Mouse (Mus musculus): Measurements from ENCODE around the gene Tmprss11g. TPM values are rescaled to one million over a fixed set of nuclear protein-coding genes. Genes with fewer than 3 reads are reported as not detected.

Gene Tmprss11g
- total RNA-seq (2021) = not detected
- long read RNA-seq, experiment 1 = 0 reads
- long read RNA-seq, experiment 2 = 0 reads

DNA sequence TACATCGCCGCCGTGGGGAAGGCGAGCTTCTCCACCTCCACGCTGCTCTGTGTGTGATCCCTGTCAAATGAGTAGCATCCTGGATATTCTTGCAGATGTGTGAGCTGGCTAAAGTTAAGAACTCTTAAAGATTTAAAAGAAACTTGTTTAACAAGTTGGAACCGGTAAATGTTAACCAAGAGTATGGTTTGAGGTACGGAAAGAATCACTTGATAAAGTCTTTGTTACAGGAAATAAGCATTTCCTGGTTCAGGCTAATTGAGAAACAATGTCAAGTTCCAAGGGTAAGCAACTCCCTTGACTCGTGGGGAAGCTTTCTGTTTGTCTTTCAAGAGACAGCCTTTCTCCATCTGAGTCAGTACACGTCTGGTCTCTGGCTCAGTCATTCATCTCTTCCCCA lies at the start of gene Tmprss11g:
Gene Tmprss11g, minus strand, starts transcription at position 101 of the 400 bp plus-strand sequence.
- no peak for DNase-seq (ENCODE audit: low spot score in 2 of 2)
- intact Hi-C loops (cut with DNase I) = no loop called here

DNA sequence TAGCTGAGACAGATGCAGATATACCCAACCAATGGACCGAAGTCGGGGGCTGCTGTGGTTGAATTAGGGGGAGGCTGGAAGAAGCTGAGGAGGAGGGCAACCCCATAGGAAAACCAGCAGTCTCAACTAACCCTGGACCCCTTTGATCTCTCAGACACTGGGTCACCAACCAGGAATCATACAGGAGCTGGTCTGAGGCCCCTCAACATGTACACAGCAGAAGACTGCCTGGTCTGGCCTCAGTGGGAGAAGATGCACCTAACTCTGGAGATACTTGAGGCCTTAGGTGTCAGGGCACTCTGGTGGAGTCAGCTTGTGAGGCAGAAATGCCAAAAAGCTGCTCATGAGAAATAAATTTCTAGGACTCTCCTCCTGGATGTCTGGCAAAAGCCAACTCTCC lies 28.3 kb upstream of the Tmprss11g start:
- DNase-seq (ENCODE audit: low spot score in 2 of 2) = no peak
- intact Hi-C loops (cut with DNase I) = no loop called here

DNA sequence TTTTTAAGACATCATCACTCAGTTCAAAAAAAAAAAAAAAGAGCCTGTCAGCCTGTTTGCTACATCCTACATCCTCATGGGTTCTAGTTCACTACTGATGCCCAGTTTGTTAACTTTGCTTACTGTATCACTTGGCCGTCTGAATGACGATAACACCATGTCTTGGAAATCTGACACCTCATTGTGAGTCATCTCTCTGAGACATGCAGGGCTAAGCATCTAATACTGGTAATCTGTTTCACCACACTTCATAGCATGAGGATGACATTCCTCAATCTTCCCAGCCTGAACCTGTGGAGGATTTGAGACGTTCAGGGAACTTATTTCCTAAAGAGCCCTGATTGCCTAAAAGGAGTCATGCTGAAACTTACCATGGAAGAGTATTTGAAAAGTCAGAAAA lies 22.2 kb upstream of the Tmprss11g start:
- no peak for DNase-seq (ENCODE audit: low spot score in 2 of 2)
- intact Hi-C loops (cut with DNase I) = no loop called here

- intact Hi-C loops (cut with DNase I) = no loop called here
- DNase-seq (ENCODE audit: low spot score in 2 of 2) = peak in 1 of 2 experiments; percentile 1
Observed at GRCm38 (mm10) chr5:86528725-86529124, 10.3 kb upstream of the Tmprss11g start.

- DNase-seq (ENCODE audit: low spot score in 2 of 2) = no peak
Observed at GRCm38 (mm10) chr5:86511538-86511937, 6.9 kb downstream of the Tmprss11g start.

GRCm38 (mm10) chr5:86493453-86493852 lies 24.9 kb downstream of the Tmprss11g start:
- intact Hi-C loops (cut with DNase I) = no loop called here
- DNase-seq (ENCODE audit: low spot score in 2 of 2) = no peak

More at GRCm38 (mm10) chr5:86511538-86511937, 6.9 kb downstream of the Tmprss11g start:
- intact Hi-C loops (cut with DNase I) = no loop called here

DNA sequence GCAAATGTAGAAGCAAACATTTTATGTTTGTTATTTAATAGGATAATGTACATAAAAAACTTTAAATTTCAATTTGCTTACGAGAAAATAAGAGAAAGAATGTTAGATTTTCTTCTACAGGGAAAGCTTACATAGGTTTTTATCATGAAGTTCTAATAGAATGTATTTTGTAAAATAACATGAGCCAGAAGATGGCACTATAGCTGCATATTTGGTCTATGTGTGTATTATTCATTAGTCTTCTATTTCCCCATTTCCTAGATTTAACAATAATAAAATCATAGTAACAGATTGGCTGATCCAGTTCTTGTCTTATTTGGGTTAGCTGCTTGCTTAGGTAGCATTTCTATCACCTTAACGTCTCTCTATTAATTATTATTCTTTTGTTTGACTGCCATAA lies 35.8 kb downstream of the Tmprss11g start:
- DNase-seq (ENCODE audit: low spot score in 2 of 2) = peak in 1 of 2 experiments; percentile 19
- intact Hi-C loops (cut with DNase I) = loop anchor here (2.0 to 5.0 kb wide), 2 partner anchors 166 to 200 kb away; no protein-coding TSS in a partner anchor

GRCm38 (mm10) chr5:86482031-86482430 lies 36.4 kb downstream of the Tmprss11g start:
- intact Hi-C loops (cut with DNase I) = loop anchor here (2.0 to 5.0 kb wide), 2 partner anchors 167 to 200 kb away; no protein-coding TSS in a partner anchor
- no peak for DNase-seq (ENCODE audit: low spot score in 2 of 2)

DNA sequence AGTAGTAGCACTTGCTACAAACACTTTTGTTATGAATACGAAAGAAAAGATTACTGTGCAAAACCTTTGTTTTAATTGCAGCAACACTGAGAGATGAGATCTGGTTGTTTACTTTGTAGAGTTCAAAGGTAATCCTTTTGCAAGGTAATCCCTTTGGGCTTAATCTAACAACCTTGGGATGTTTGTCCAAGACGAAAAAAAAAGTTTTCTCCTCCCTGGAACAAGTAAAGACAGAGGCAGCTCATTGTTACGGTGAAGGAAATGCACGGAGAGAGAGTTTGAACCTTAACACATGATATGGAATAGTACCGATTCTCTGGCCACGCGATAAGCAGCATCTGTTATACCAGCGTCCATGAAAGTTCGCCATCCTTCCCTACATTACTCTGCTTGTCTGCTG lies 44.5 kb downstream of the Tmprss11g start:
- no peak for DNase-seq (ENCODE audit: low spot score in 2 of 2)
- intact Hi-C loops (cut with DNase I) = no loop called here

DNA sequence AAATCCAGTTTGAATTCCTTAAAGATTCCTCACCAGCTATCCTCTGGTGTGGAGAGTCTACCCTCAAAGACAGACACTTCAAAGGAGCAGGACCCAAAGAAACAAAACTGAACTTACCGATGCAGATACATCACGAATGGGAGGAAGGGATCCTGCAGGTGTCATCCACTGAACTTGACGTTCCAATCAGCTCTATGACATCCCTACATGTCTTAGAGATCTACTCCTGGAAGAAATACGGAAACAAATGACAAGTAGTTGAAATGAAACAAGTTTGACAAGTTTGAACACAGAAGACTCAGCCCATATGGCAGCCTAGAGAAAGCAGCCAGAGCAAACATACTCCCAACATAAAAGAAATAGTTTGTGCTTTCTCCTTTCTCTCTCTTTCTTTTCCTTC lies 49.5 kb downstream of the Tmprss11g start, which contains the start of gene Tmprss11a:
Gene Tmprss11a, minus strand, starts transcription at position 101 of the 400 bp plus-strand sequence.
- intact Hi-C loops (cut with DNase I) = no loop called here
- no peak for DNase-seq (ENCODE audit: low spot score in 2 of 2)

- intact Hi-C loops (cut with DNase I) = loop anchor here (10.0 kb wide), 1 partner anchor 205 kb away; no protein-coding TSS in a partner anchor
- DNase-seq (ENCODE audit: low spot score in 2 of 2) = no peak
Observed at GRCm38 (mm10) chr5:86439306-86439705, 79.1 kb downstream of the Tmprss11g start.

GRCm38 (mm10) chr5:86438548-86438947 lies 79.9 kb downstream of the Tmprss11g start:
- DNase-seq (ENCODE audit: low spot score in 2 of 2) = peak in 1 of 2 experiments; percentile 19
- intact Hi-C loops (cut with DNase I) = loop anchor here (10.0 kb wide), 1 partner anchor 206 kb away; no protein-coding TSS in a partner anchor

Other genes with a start within 250 kb of the Tmprss11g start
- gene Tmprss11c, start 229.3 kb downstream of the Tmprss11g start, total RNA-seq (2021) = not detected
- not detected for gene Tmprss11d, start 145.2 kb downstream of the Tmprss11g start, total RNA-seq (2021)
- gene Tmprss11a, start 49.6 kb downstream of the Tmprss11g start, total RNA-seq (2021) = not detected
- not detected for gene Tmprss11f, start 113.8 kb upstream of the Tmprss11g start, total RNA-seq (2021)
- not detected for gene Tmprss11b, start 157.8 kb upstream of the Tmprss11g start, total RNA-seq (2021)
- gene Tmprss11e, start 227.2 kb upstream of the Tmprss11g start, total RNA-seq (2021) = not detected